Mouse (Mus musculus): ENCODE measurements around the gene Six3. TPM values are rescaled to one million over a fixed set of nuclear protein-coding genes. Genes with fewer than 3 reads are reported as not detected.

Six3 gene
- total and polyA plus RNA-seq, 2 experiments = not detected

DNA sequence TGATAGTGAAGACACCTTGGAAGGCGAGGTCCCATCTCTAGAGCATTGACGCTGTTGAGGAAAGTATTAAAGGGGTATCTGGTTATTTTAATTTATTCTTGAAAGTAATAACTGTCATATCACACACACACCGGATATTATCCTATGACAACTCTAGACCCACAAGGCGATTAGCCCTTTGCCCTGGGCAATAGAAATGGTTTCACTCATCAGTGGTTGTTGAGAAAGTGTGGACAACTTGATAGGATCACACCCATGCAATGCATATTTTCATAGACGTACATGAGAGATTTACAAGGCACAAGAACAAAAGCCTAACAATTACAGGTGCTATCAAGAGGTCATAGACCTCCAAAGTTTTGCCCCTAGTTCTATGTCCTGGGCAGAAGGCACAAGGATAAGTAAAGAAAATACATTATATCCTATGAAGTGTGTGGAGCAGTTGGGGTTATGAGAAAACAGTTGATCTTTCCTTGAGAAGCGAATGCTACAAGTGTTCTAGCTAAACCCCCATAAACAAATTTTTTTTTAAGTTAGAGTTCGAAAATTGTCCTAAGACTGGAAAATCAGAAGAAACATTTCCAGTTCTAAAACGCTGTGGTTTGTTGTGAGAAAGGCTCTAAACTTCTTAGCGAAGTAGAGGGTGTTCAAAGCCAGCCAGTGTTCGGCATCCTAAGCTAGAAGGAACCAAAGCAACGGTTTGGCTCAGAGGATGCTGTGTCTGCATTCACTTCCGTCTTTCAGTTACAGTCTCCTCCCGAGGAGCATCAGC lies 3.6 kb upstream of the Six3 start:
- TF ChIP-seq POLR2A (IDR thresholded peaks at IDR 0.05; ENCODE audit: extremely low read depth, insufficient read depth, low read length) (no peak), CTCF (IDR thresholded peaks at IDR 0.05; ENCODE audit: low read depth, low read length) (no peak)
- no peaks in the 10 kb centered on the region for H3K36me3 ChIP-seq (ENCODE audit: control insufficient read depth, insufficient read depth, low read length)
- H3K4me3 ChIP-seq (ENCODE audit: insufficient read depth, low read depth, low read length) = no peak overlapping the region
- H3K9ac ChIP-seq (ENCODE audit: low read depth, low read length) = no peak overlapping the region
- no peak for DNase-seq (ENCODE audit: extremely low read depth, low read depth, low spot score)
- peaks cover 30% of the 10 kb centered on the region; the same call in 1 of the 2 replicates for H3K27me3 ChIP-seq (ENCODE audit: control insufficient read depth, insufficient read depth, low read length)
- H3K27ac ChIP-seq (replicated peaks; ENCODE audit: insufficient read depth, low read depth, low read length) = no peak overlapping the region
- no peaks in the 10 kb centered on the region for H3K79me2 ChIP-seq (ENCODE audit: control insufficient read depth, insufficient read depth, low read length)
- no peaks in the 10 kb centered on the region for H3K4me1 ChIP-seq (ENCODE audit: control insufficient read depth, insufficient read depth, low read length)
- 10% methylated on average over 13 of the region's 13 CpGs for WGBS

DNA sequence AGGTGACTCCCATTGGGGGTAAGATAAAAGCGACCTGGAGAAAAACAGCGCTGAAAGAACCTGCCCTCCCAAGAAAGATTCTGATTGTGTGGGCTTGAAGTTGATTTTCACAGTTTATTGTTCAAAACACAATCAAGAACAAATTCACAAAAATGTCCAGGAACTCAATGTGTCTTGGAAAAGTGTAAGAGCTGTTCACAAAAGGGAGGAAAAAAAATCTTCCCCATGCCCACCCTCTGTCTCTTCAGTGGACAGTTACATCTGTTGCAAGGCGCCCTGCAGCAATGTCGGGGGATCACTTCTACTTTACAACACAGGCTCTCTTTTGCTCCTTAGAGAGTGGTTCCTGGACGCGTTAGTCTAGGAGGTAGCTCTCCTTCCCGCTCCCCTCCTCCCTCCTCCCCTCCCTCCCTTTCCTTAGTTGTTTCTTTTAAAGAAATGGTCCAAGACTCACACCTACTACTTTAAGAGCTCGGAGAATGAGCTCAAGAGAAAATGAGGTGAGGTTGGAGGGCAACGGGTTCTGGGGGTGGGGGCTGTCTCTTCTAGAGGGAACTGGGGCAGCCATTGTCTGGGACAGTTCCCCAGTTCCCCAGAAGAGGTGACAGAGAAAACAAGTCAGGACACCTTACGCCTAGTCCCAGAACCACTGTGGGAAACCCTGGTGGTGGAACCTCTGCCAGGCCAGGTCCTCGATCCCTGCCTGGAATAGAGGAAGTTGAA lies 2.9 kb upstream of the Six3 start:
- no peaks in the 10 kb centered on the region for H3K36me3 ChIP-seq (ENCODE audit: control insufficient read depth, insufficient read depth, low read length)
- H3K4me3 ChIP-seq (ENCODE audit: insufficient read depth, low read depth, low read length) = no peak overlapping the region
- TF ChIP-seq POLR2A (IDR thresholded peaks at IDR 0.05; ENCODE audit: extremely low read depth, insufficient read depth, low read length) (no peak), CTCF (IDR thresholded peaks at IDR 0.05; ENCODE audit: low read depth, low read length) (no peak)
- H3K4me1 ChIP-seq (ENCODE audit: control insufficient read depth, insufficient read depth, low read length) = no peaks in the 10 kb centered on the region
- H3K9ac ChIP-seq (ENCODE audit: low read depth, low read length) = no peak overlapping the region
- H3K79me2 ChIP-seq (ENCODE audit: control insufficient read depth, insufficient read depth, low read length) = no peaks in the 10 kb centered on the region
- H3K27ac ChIP-seq (replicated peaks; ENCODE audit: insufficient read depth, low read depth, low read length) = no peak overlapping the region
- WGBS = 3% methylated on average over 11 of the region's 11 CpGs
- peaks cover 28% of the 10 kb centered on the region; the same call in 1 of the 2 replicates for H3K27me3 ChIP-seq (ENCODE audit: control insufficient read depth, insufficient read depth, low read length)
- DNase-seq (ENCODE audit: extremely low read depth, low read depth, low spot score) = no peak

DNA sequence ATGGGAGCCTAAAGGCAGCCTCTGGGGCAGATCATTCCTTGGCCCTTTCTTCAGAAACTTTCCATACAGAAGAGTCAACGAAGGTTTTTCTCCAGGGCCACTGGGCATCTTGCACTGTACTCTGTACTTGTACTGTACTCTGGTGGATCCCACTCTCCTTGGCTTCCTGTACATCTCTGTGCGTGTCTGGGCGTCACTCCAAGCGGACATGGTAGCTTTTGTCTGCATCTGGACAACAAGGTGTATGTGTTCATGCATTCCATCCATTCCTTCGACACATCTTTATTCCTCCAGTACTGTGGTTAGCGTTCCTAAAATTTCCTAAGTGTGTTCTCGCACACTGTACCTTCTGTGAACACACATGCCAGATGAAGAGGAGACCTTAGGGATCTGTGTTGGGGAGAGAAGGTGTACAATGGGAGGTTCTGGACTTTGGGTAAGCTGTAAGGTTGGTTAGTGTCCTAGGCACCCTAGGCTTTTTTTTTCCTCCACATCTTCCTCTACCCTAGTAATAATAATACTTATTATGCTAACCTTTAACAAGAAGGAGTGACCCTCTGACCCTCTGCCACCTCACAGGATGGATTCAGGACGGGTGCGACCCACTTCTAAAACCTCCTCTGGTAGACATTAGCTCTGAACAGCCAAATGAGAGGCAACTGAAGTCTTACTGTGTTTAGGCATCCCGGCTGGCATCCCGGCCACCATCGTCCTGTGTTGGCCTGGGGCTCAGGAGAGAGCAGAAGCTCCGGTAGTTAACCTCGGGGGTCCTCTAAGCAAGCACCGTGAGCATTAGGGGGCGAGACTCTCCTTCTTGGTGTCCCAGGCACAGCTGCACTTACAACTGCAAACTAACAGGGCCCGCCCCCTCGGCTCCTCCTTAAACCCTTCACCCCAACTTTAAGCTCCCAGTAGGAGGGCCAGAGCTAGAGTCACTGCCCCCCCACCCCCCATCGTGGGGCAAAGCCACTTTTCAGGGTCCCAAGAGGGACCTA lies 1.6 kb upstream of the Six3 start:
- Histone ChIP-seq H3K79me2 (ENCODE audit: control insufficient read depth, insufficient read depth, low read length) (no peaks in the 10 kb centered on the region), H3K36me3 (ENCODE audit: control insufficient read depth, insufficient read depth, low read length) (no peaks in the 10 kb centered on the region), H3K4me3 (ENCODE audit: insufficient read depth, low read depth, low read length) (no peak overlapping the region), H3K9ac (ENCODE audit: low read depth, low read length) (no peak overlapping the region), H3K27ac (replicated peaks; ENCODE audit: insufficient read depth, low read depth, low read length) (no peak overlapping the region), H3K27me3 (ENCODE audit: control insufficient read depth, insufficient read depth, low read length) (peaks cover 34% of the 10 kb centered on the region), H3K4me1 (ENCODE audit: control insufficient read depth, insufficient read depth, low read length) (no peaks in the 10 kb centered on the region)
- 11% methylated on average over 19 of the region's 19 CpGs for WGBS
- no peak for DNase-seq (ENCODE audit: extremely low read depth, low read depth, low spot score)
- TF ChIP-seq CTCF (IDR thresholded peaks at IDR 0.05; ENCODE audit: low read depth, low read length) (no peak), POLR2A (IDR thresholded peaks at IDR 0.05; ENCODE audit: extremely low read depth, insufficient read depth, low read length) (no peak)

DNA sequence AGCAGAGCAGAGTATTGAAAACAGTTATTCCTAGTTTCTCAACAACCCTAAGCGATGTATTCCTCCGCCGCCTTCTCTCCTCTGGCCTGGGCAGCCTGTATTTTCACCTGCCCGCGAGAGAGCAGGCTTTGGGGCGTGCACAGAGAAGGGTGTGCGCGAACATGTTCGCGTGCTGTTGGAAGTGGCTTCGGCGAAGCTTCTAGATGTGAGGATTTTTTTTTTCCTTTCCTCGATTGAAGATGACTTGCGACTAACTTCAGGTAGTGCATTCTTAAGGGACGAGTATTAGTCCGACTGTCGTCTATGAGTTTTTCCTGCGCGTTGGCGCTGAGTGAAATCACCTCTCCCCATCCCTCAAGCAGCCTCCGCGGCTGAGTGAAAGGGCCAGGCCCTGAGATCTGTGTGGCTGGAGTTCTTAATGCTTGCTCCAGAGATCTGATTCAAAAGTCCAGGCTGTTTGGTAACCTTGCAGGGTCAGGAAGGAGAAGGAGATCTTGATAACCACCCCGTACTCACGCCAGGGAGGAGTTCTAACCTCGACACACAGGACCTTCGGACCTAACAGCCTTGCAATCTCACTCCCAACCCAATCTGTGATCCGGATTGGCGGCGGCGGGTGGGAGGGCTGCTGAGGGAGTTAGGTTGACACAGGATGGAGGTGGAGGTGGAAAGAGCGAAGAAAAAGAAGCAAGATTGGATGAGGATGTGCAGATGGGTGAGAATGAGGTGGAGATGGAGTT lies 712 bp upstream of the Six3 start:
- 2% methylated on average over 31 of the region's 31 CpGs for WGBS
- H3K27ac ChIP-seq (replicated peaks; ENCODE audit: insufficient read depth, low read depth, low read length) = no peak overlapping the region
- H3K36me3 ChIP-seq (ENCODE audit: control insufficient read depth, insufficient read depth, low read length) = no peaks in the 10 kb centered on the region
- H3K4me1 ChIP-seq (ENCODE audit: control insufficient read depth, insufficient read depth, low read length) = no peaks in the 10 kb centered on the region
- no peak for DNase-seq (ENCODE audit: extremely low read depth, low read depth, low spot score)
- H3K27me3 ChIP-seq (ENCODE audit: control insufficient read depth, insufficient read depth, low read length) = peaks cover 32% of the 10 kb centered on the region
- no peak overlapping the region for H3K9ac ChIP-seq (ENCODE audit: low read depth, low read length)
- no peak for TF ChIP-seq CTCF (IDR thresholded peaks at IDR 0.05; ENCODE audit: low read depth, low read length)
- no peak for TF ChIP-seq POLR2A (IDR thresholded peaks at IDR 0.05; ENCODE audit: extremely low read depth, insufficient read depth, low read length)
- H3K79me2 ChIP-seq (ENCODE audit: control insufficient read depth, insufficient read depth, low read length) = no peaks in the 10 kb centered on the region
- no peak overlapping the region for H3K4me3 ChIP-seq (ENCODE audit: insufficient read depth, low read depth, low read length)

Data from liver, adult 2 months (tissue).